Mouse (Mus musculus) lung, adult 2 months (tissue): Measurements from ENCODE around the gene Rhbdf2. TPM values are rescaled to one million over a fixed set of nuclear protein-coding genes. Genes with fewer than 3 reads are reported as not detected.

Source experiments
- DNase-seq: peaks from one replicate; pipeline ENCODE4 v3.0.0; 2022
- H3K4me1 ChIP-seq: fragments of 200-500 bp; 2 replicates; pipeline ENCODE4 v1.6.1; 2011; ENCODE audit warnings: low read length; ENCODE audit not compliant: control insufficient read depth, insufficient read depth
- H3K4me3 ChIP-seq: fragments of 200-500 bp; replicated peaks from 2 replicates; pipeline ENCODE3; 2011; ENCODE audit warnings: low read depth, mild to moderate bottlenecking, control low read depth, low read length; ENCODE audit errors: extremely low read depth
- CTCF ChIP-seq: fragments of 200-500 bp; IDR thresholded peaks from 2 replicates; pipeline ENCODE4 v1.5.1; 2011; ENCODE audit warnings: mild to moderate bottlenecking, low read length, control low read depth; ENCODE audit not compliant: insufficient read depth
- POLR2A ChIP-seq: fragments of 200-500 bp; IDR thresholded peaks from 2 replicates; pipeline ENCODE4 v1.6.1; 2011; ENCODE audit warnings: low read depth, mild to moderate bottlenecking, control low read depth, low read length, borderline replicate concordance; ENCODE audit errors: extremely low read depth
- WGBS: fragments of 180-500 bp; shearing (Covaris S2); methylation state at CpG from one replicate; pipeline ENCODE4 v1.1.7; 2018; 5-methylcytosine and 5-hydroxymethylcytosine counted together
- polyA plus RNA-seq: library from polyadenylated mRNA; depleted of rRNA; stranded (reverse); fragments of >200 nt; gene quantifications from 2 replicates; pipeline ENCODE4 v1.2.3, GENCODE M21; 2012

Gene Rhbdf2
- polyA plus RNA-seq, 1 experiment = 82.2 TPM

DNA sequence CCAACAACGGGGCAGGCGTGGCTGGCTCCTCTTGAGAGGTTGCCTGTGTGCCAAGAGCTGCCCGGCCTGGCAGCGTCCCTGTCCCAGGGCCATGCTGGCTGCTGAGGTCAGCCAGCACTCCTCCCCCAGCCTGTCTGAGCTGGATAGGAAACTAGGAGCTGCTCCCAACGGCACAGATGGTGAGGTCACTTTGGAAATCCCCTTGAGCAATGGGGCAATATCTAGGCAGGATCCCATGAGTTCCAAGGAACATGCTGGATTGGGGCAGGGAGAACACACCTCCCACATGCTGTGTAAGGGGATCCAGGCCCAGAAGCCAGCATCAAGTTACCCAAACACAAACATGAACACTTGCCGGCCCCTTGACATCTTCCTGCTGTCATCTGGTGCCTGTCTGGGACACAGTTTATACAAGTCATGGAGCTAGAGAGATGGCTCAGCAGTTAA is 5.5 kb downstream of the Rhbdf2 start:
- H3K4me3 ChIP-seq = no peak overlapping the region
- DNase-seq = peak; percentile 85
- H3K4me1 ChIP-seq = peaks cover 67% of the 10 kb centered on the region
- TF ChIP-seq POLR2A = no peak; the same call in 1 of the 2 replicates
- no peak for TF ChIP-seq CTCF
- 6% methylated on average over 6 of the region's 6 CpGs for WGBS

DNA sequence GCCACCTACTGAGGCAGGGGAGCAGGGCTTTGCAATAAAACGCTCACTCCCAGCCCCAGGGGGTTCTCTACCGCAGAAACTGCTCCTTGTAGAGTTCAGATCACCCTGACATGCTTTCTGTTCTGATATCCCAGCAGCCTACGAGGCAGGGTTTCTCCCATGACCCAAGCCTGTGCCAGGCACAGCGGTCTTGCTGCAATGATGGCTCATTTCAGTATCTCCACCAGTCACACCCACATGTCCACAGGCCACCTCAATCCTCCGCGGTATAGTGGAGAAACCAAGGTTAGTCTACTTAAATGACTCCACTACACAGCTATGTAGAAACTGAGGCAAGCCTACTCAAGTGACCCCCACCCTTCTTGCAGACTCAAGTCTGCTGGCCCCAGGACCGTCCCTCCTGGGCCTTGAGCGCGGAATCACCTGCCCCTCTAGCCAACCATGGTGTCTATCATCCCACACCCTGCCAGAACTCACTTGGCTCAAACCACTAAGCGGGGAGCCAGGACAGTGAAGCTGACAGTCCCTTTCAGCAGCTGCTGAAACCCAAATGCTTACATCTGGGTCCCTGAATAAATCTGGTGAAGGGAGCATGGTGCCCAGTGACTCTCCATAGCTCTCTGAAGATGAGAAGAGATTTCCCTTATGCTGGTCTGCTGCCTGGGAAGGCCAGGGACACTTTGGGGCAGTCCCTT is 6.1 kb downstream of the Rhbdf2 start:
- 52% methylated on average over 10 of the region's 10 CpGs for WGBS
- no peak for DNase-seq
- peaks cover 68% of the 10 kb centered on the region for H3K4me1 ChIP-seq

DNA sequence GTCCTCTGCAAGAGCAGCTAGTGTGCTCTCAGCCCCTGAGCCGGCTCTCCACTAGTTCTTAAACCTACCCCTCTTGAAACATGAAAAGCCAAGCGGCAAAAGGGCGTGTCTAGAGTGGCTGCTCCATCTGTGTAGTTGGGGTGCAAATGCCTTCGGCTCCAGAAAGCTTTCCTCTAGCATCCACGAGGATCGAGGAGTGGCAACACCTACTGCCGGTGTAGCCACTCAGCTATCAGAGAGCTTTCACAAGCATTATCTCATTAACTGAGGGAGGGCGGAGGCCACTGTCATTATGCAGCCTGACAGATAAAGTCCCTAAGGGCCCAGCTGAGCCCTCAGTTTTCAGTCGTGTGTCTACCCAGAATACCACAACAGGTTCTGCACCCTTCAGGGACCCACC is 6.7 kb downstream of the Rhbdf2 start:
- no peak overlapping the region for H3K4me3 ChIP-seq
- TF ChIP-seq POLR2A (no peak), CTCF (no peak)
- H3K4me1 ChIP-seq = peaks cover 72% of the 10 kb centered on the region
- DNase-seq = peak; percentile 65
- WGBS = 39% methylated on average over 9 of the region's 9 CpGs

More for the DNA sequence above, 6.1 kb downstream of the Rhbdf2 start:
- no peak for TF ChIP-seq CTCF
- no peak for TF ChIP-seq POLR2A
- no peak overlapping the region for H3K4me3 ChIP-seq

DNA sequence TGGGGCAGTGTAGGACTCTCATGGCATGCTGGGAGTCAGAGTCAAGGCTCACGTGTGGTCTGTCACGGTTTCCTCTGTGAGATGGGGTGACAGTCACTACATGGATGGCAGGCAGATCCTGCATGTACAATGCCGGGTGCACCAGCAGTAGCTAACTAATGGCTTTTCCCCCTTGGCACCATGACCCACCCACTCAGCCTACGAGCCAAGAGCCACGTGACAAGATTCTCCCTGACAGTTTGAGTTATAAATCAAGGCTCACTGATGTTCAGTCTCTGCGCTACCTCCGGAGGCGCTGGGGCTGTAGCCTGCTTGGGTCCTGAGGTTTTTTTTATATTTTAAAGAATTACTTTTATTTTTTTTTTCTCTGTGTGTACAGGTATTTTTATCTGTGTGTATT is 7.3 kb downstream of the Rhbdf2 start:
- TF ChIP-seq CTCF (no peak), POLR2A (no peak)
- 24% methylated on average over 8 of the region's 8 CpGs for WGBS
- Histone ChIP-seq H3K4me1 (peaks cover 76% of the 10 kb centered on the region), H3K4me3 (no peak overlapping the region)
- DNase-seq = no peak

DNA sequence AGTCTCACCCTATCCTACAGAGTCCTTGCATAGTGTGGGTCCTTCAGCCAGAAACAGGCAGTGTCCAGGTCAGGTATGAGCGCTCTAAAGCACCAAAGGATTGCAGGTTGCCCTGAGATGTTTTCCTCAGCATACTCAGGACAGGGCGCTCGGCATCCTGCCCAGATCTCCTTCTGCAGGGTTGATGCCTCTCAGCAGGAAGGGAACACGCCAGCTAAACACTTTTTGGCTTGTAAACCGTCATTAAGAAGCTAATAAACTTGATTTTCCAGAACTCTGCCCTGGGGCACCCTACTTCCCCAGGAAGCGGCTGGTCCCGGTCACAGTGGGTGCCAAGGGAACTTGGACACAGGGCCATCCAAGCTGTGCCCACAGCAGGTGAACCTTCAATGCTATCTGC is 7.7 kb downstream of the Rhbdf2 start:
- Histone ChIP-seq H3K4me1 (peaks cover 75% of the 10 kb centered on the region), H3K4me3 (no peak overlapping the region)
- no peak for TF ChIP-seq CTCF
- no peak for TF ChIP-seq POLR2A
- DNase-seq = peak; percentile 77
- WGBS = 44% methylated on average over 7 of the region's 7 CpGs

DNA sequence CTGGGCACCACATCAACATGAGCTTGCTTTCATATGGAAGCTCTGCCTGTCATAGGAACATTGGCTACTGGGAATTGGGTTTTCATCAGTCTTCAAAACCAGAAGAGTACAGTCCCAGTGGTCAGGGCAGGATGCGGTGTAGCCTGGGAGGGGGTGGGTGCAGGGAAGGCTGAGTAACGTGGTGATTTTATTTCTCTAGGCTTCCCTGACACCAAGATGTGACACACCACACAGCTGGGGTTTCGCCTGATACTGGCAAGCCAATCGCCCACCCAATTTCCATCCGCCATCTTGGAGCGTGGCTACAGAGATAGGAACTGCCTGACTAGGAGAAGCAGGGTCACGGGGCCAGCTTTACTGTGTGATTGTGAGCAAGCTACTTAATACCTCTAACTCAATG is 8.2 kb downstream of the Rhbdf2 start:
- no peak for DNase-seq
- peaks cover 75% of the 10 kb centered on the region for H3K4me1 ChIP-seq
- TF ChIP-seq POLR2A (no peak), CTCF (no peak)
- 83% methylated on average over 7 of the region's 7 CpGs for WGBS
- H3K4me3 ChIP-seq = no peak overlapping the region

DNA sequence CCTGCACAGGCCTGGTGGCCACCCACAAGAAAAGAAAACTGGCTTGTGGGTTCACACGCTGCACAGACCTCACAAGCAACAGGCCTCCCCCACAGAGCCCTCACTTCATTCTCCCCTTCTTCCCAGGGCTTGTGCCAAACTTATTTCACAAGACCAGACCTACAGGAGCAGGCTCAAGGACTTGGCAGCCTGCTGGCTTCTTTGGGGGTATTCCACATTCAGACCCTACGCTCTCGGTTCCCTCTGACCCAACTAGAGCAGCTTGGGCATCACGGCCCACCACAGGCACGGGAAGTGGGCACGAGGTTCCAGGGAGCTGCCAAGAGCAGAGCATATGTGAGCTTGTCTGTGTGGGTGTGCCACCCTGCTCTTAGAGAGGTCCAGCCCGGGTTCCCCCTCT is 9.2 kb downstream of the Rhbdf2 start:
- no peak for TF ChIP-seq CTCF
- TF ChIP-seq POLR2A = no peak
- 36% methylated on average over 7 of the region's 7 CpGs for WGBS
- DNase-seq = peak; percentile 60
- no peak overlapping the region for H3K4me3 ChIP-seq
- H3K4me1 ChIP-seq = peaks cover 68% of the 10 kb centered on the region

DNA sequence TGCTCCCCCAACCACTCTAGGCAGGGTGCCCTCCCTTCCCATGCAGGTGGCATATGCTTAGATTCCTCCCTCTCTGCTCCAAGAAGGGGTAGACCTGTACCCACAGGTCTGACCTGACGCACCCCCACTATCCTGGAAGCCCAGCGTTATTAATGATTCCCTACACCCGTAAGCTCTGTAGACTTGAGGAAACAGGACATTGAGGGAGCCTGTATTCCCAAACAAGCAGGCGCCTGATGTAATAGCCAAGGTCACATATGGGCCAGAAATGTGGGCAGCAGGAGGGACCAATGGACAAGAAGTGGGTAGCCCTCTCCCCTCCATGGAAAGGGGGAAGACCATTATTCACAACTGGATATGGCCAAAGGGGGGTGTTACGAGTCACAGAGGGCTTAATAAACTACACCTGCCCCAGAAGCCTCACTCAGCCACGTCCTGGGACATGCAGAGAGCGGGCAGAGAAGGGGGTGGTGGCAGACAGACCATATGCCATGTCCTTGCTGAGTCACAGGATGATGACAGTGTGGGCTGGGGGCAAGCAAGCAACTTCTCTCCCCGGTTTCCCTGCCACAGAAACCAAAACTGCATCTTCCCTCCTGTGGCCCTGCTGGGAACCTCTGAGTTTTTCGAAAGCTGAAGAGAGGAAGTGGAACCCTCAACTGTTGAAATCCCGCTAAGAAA is 10.2 kb downstream of the Rhbdf2 start:
- H3K4me3 ChIP-seq = no peak overlapping the region
- H3K4me1 ChIP-seq = peaks cover 58% of the 10 kb centered on the region
- 38% methylated on average over 10 of the region's 10 CpGs for WGBS
- TF ChIP-seq CTCF (no peak), POLR2A (no peak)
- DNase-seq = no peak

DNA sequence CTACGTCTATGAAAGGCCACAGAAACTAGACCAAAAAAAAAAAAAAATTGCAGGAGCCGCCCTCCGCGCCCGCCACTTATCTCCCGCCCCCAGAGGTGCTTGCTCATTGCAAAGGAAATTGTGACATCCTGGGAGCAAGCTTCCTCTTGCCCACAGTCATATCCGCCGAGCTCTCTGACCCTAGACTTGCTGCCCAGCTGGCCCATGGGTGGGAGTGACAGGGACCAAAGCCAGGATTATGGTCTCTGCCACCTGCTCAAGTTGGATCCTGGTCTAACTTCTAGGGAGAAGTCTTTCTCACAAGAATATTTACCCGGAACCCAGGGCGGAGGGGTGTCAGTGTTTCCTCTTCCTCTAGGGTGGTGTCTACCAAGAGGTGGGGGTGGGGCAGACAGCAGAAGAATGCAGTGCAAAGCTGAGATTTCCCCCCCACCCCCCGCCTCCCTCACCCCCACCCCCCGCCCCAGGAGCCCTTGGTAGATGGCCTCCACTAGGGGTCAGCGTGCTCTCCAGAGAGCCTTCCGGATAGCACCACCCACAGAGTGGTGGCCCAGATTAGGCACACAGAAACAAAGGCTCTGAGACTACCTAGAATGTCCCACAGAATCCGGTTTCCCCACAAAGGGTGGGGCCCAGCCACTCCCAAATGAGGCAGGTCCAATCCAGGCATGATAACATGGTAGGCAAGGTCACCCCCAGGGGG is 10.9 kb downstream of the Rhbdf2 start:
- DNase-seq = peak; percentile 66
- 10% methylated on average over 15 of the region's 15 CpGs for WGBS
- TF ChIP-seq POLR2A = no peak
- peak; percentile 41; the same call in 1 of the 2 replicates for TF ChIP-seq CTCF
- H3K4me1 ChIP-seq = peaks cover 53% of the 10 kb centered on the region
- no peak overlapping the region for H3K4me3 ChIP-seq

DNA sequence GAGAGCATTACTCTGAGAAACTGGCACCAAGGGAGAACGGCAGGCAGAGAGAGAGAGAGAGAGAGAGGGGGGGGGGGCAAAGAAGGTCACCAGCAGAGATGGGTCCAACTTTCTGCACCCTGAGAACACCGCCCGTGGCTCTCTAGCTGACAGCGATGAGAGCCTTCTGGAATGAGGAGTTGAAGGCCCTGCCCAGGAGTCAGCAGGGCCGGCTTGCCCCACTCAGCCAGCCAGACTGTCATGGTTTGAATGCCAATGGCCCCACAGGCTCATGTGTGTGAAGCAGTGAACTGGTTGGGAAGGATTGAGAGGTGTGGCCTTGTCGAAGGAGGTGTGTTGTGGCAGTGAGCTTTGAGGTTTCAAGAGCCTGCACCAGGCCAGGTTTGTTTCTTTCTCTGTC is 13.6 kb downstream of the Rhbdf2 start:
- H3K4me1 ChIP-seq = peaks cover 28% of the 10 kb centered on the region
- H3K4me3 ChIP-seq = no peak overlapping the region
- DNase-seq = no peak
- 66% methylated on average over 6 of the region's 6 CpGs for WGBS
- no peak for TF ChIP-seq POLR2A
- TF ChIP-seq CTCF = no peak
